Mouse (Mus musculus) limb, embryonic 14.5 days (tissue): ENCODE data around the gene Gm9117. TPM values are rescaled to one million over a fixed set of nuclear protein-coding genes. Genes with fewer than 3 reads are reported as not detected.
"Not testable (repeated sequence)": the region's sequence is repeated elsewhere in the genome, so short reads cannot be mapped to it uniquely, and the experiment has no call there.

Experiments
- ATAC-seq: fragments of 200-750 bp; cut with Nextera tagmentation; 2 replicates; pipeline ENCODE4 v1.8.0; 2017; ENCODE audit warnings: low read depth, moderate number of reproducible peaks, moderate TSS enrichment; ENCODE audit not compliant: low FRiP score
- DNase-seq: peaks from one replicate; pipeline ENCODE4 v3.0.0-alpha.2; 2015; ENCODE audit warnings: low spot score
- H3K27ac ChIP-seq: fragments of 300-500 bp; sonication (generic); replicated peaks from 2 replicates; pipeline ENCODE4 v1.5.1; 2014; ENCODE audit warnings: low read depth, mild to moderate bottlenecking, low read length, moderate library complexity, mixed read lengths
- H3K27me3 ChIP-seq: fragments of 300-500 bp; sonication (generic); 2 replicates; pipeline ENCODE4 v1.6.1; 2014; ENCODE audit warnings: low read length, mixed read lengths; ENCODE audit not compliant: control insufficient read depth, insufficient read depth
- H3K36me3 ChIP-seq: fragments of 300-500 bp; sonication (generic); 2 replicates; pipeline ENCODE4 v1.6.1; 2014; ENCODE audit warnings: mild to moderate bottlenecking, low read length, moderate library complexity, mixed read lengths; ENCODE audit not compliant: control insufficient read depth, insufficient read depth
- H3K4me1 ChIP-seq: fragments of 300-500 bp; sonication (generic); 2 replicates; pipeline ENCODE4 v1.6.1; 2014; ENCODE audit warnings: antibody characterized with exemption, low read length, mixed read lengths; ENCODE audit not compliant: control insufficient read depth, insufficient read depth
- H3K4me2 ChIP-seq: fragments of 300-500 bp; sonication (generic); replicated peaks from 2 replicates; pipeline ENCODE4 v1.6.1; 2014; ENCODE audit warnings: low read depth, mild to moderate bottlenecking, low read length, moderate library complexity; ENCODE audit not compliant: severe bottlenecking
- H3K4me3 ChIP-seq: fragments of 300-500 bp; sonication (generic); replicated peaks from 2 replicates; pipeline ENCODE4 v1.5.1; 2014; ENCODE audit warnings: low read length
- H3K9ac ChIP-seq: fragments of 300-500 bp; sonication (generic); 2 replicates; pipeline ENCODE4 v1.6.1; 2014; ENCODE audit warnings: mild to moderate bottlenecking, low read depth, low read length, moderate library complexity; ENCODE audit not compliant: severe bottlenecking
- H3K9me3 ChIP-seq: fragments of 300-500 bp; sonication (generic); 2 replicates; pipeline ENCODE4 v1.6.1; 2016; ENCODE audit warnings: low read length; ENCODE audit not compliant: control insufficient read depth
- WGBS: fragments of 180-500 bp; shearing (Covaris S2); extraction: QIAGEN DNeasy Blood & Tissue Kit; methylation state at CpG from one replicate; pipeline ENCODE4 v1.1.7; 2014; 5-methylcytosine and 5-hydroxymethylcytosine counted together
- polyA plus RNA-seq, 2 experiments: library from polyadenylated mRNA; depleted of rRNA in 1 of 2; stranded (reverse) in 1 of 2; unstranded in 1 of 2; fragments of >200 nt; fragmentation: Nextera tagmentation in 1 of 2; extraction: Ambion mirVana in 1 of 2; gene quantifications; 2 replicates each; pipeline versions ENCODE4 v1.2.1 to v1.2.3; 2012 to 2014

The Gm9117 gene
- not detected in 2 replicates for polyA plus RNA-seq (2012; rRNA removed)
- polyA plus RNA-seq (2014; fragmentation: Nextera tagmentation; extraction: Ambion mirVana) = not detected in 2 replicates

GRCm38 (mm10) chr3:93943443-93943842 lies at the start of gene Gm9117:
Gene Gm9117 (minus strand): TSS chr3:93943543.
- 66% methylated on average over 3 of the region's 4 CpGs for WGBS
- not testable (repeated sequence) for ATAC-seq, H3K27me3 ChIP-seq

DNA sequence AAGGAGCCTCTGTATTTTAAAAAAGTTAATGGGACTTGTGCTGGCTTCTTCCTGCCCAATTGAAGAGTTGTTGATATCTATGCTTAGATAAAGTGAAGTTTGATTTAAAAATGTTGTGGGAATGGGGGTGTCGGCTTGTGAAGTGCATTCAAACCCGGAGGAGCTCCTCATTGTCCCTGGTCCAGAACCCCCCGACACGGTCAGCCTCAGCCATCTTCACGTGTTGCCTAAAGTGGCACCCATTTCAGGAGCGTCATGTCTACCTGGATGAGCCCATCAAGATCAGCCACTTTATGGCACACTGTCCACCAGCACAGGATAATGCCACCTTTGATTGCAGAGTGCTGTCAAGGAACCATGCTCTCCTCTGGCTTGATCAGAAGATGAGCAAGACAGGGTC lies 25.6 kb upstream of the Gm9117 start:
- not testable (repeated sequence) for H3K9ac ChIP-seq, H3K4me1 ChIP-seq, H3K9me3 ChIP-seq, H3K36me3 ChIP-seq, DNase-seq, H3K27me3 ChIP-seq, ATAC-seq, H3K4me3 ChIP-seq, H3K27ac ChIP-seq, H3K4me2 ChIP-seq
- WGBS = 93% methylated on average over 6 of the region's 6 CpGs

More at GRCm38 (mm10) chr3:93943443-93943842, at the start of gene Gm9117:
- H3K4me3 ChIP-seq, H3K27ac ChIP-seq, H3K4me2 ChIP-seq, H3K4me1 ChIP-seq, DNase-seq, H3K36me3 ChIP-seq, H3K9me3 ChIP-seq, H3K9ac ChIP-seq: not testable (repeated sequence)

DNA sequence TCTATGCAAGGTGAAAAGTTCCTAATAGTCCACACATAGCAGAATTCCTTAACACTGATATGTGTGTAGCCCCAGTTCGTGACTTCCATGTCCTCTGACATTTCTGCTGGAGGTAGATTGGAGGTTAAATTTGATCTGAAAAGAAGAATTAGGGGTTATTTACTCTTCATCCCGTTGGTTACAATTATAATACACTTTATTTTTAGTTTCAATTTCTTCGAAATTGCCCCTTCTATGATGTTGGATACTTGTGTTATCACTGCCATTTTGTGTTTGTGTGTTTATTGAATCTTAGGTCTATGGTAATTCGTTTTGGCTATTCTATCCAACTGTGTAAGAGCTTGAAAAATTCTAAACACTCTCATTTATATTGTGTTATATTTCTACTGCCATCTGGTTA lies 17.9 kb upstream of the Gm9117 start, which contains the start of gene Tdpoz5:
Gene Tdpoz5, minus strand, starts transcription at position 101 of the 400 bp plus-strand sequence.
- not testable (repeated sequence) for H3K9ac ChIP-seq, H3K27ac ChIP-seq, DNase-seq, H3K4me2 ChIP-seq, ATAC-seq, H3K36me3 ChIP-seq, H3K4me1 ChIP-seq, H3K9me3 ChIP-seq, H3K27me3 ChIP-seq, H3K4me3 ChIP-seq
- 98% methylated on average over 2 of the region's 4 CpGs for WGBS

- not testable (repeated sequence) for H3K4me3 ChIP-seq, ATAC-seq, H3K36me3 ChIP-seq, DNase-seq, H3K27ac ChIP-seq, H3K4me2 ChIP-seq, H3K4me1 ChIP-seq, H3K27me3 ChIP-seq, H3K9me3 ChIP-seq, H3K9ac ChIP-seq
- WGBS = no CpG with 5 or more reads among the region's 3 CpGs
These were observed 5.0 kb downstream of the Gm9117 start for GRCm38 (mm10) chr3:93938386-93938785.

Other genes starting within 250 kb of the Gm9117 start
- not detected in 2 replicates for gene Gm5773, start 170.5 kb downstream of the Gm9117 start, polyA plus RNA-seq (2012; rRNA removed)
- gene Gm5773, start 170.5 kb downstream of the Gm9117 start, polyA plus RNA-seq (2014; fragmentation: Nextera tagmentation; extraction: Ambion mirVana) = not detected in 2 replicates
- not detected in 2 replicates for gene Tdpoz4, start 147.1 kb downstream of the Gm9117 start, polyA plus RNA-seq (2012; rRNA removed)
- gene Tdpoz4, start 147.1 kb downstream of the Gm9117 start, polyA plus RNA-seq (2014; fragmentation: Nextera tagmentation; extraction: Ambion mirVana) = not detected in 2 replicates
- gene Tdpoz3, start 117.5 kb downstream of the Gm9117 start, polyA plus RNA-seq (2012; rRNA removed) = not detected in 2 replicates
- gene Tdpoz3, start 117.5 kb downstream of the Gm9117 start, polyA plus RNA-seq (2014; fragmentation: Nextera tagmentation; extraction: Ambion mirVana) = not detected in 2 replicates
- not detected in 2 replicates for gene Tdpoz5, start 17.8 kb upstream of the Gm9117 start, polyA plus RNA-seq (2012; rRNA removed)
- not detected in 2 replicates for gene Tdpoz5, start 17.8 kb upstream of the Gm9117 start, polyA plus RNA-seq (2014; fragmentation: Nextera tagmentation; extraction: Ambion mirVana)
- not detected in 2 replicates for gene Gm9125, start 111.3 kb upstream of the Gm9117 start, polyA plus RNA-seq (2012; rRNA removed)
- gene Gm9125, start 111.3 kb upstream of the Gm9117 start, polyA plus RNA-seq (2014; fragmentation: Nextera tagmentation; extraction: Ambion mirVana) = not detected in 2 replicates
- not detected in 2 replicates for gene Gm10697, start 129.1 kb upstream of the Gm9117 start, polyA plus RNA-seq (2012; rRNA removed)
- gene Gm10697, start 129.1 kb upstream of the Gm9117 start, polyA plus RNA-seq (2014; fragmentation: Nextera tagmentation; extraction: Ambion mirVana) = not detected in 2 replicates
- not detected in 2 replicates for gene Gm10696, start 234.7 kb upstream of the Gm9117 start, polyA plus RNA-seq (2012; rRNA removed)
- not detected in 2 replicates for gene Gm10696, start 234.7 kb upstream of the Gm9117 start, polyA plus RNA-seq (2014; fragmentation: Nextera tagmentation; extraction: Ambion mirVana)